Mouse (Mus musculus) limb, embryonic 13.5 days (tissue): ENCODE measurements at regions not wholly inside any gene's neighbourhood (a gene's known extent, or its start where the extent isn't known, plus 50 kb on each side); places are given as distances from the start of the nearest gene placed in this dataset.

ENCODE experiments used
- ATAC-seq: fragments of 200-750 bp; cut with Nextera tagmentation; 2 replicates; pipeline ENCODE4 v1.8.0; 2017; ENCODE audit warnings: low read depth, moderate number of reproducible peaks, moderate TSS enrichment; ENCODE audit not compliant: low FRiP score
- H3K27ac ChIP-seq: fragments of 300-500 bp; sonication (generic); 2 replicates; pipeline ENCODE4 v1.5.1; 2015; ENCODE audit warnings: inconsistent platforms, mild to moderate bottlenecking, moderate library complexity
- H3K27me3 ChIP-seq: fragments of 300-500 bp; sonication (generic); 2 replicates; pipeline ENCODE4 v1.6.1; 2015; ENCODE audit warnings: mild to moderate bottlenecking, inconsistent platforms
- H3K36me3 ChIP-seq: fragments of 300-500 bp; sonication (generic); 2 replicates; pipeline ENCODE4 v1.6.1; 2015; ENCODE audit warnings: inconsistent platforms, mild to moderate bottlenecking, moderate library complexity
- H3K4me1 ChIP-seq: fragments of 300-500 bp; sonication (generic); 2 replicates; pipeline ENCODE4 v1.6.1; 2015; ENCODE audit warnings: inconsistent platforms
- H3K4me2 ChIP-seq: fragments of 300-500 bp; sonication (generic); replicated peaks from 2 replicates; pipeline ENCODE4 v1.6.1; 2015; ENCODE audit warnings: inconsistent platforms, mild to moderate bottlenecking, moderate library complexity
- H3K4me3 ChIP-seq: fragments of 300-500 bp; sonication (generic); 2 replicates; pipeline ENCODE4 v1.5.1; 2015; ENCODE audit warnings: moderate library complexity, mild to moderate bottlenecking, inconsistent platforms
- H3K9ac ChIP-seq: fragments of 300-500 bp; sonication (generic); 2 replicates; pipeline ENCODE4 v1.6.1; 2015; ENCODE audit warnings: mild to moderate bottlenecking, inconsistent platforms
- H3K9me3 ChIP-seq: fragments of 300-500 bp; sonication (generic); 2 replicates; pipeline ENCODE4 v1.6.1; 2016; ENCODE audit warnings: inconsistent platforms
- WGBS: fragments of 180-500 bp; shearing (Covaris S2); methylation state at CpG from one replicate; pipeline ENCODE4 v1.1.7; 2015; 5-methylcytosine and 5-hydroxymethylcytosine counted together

DNA sequence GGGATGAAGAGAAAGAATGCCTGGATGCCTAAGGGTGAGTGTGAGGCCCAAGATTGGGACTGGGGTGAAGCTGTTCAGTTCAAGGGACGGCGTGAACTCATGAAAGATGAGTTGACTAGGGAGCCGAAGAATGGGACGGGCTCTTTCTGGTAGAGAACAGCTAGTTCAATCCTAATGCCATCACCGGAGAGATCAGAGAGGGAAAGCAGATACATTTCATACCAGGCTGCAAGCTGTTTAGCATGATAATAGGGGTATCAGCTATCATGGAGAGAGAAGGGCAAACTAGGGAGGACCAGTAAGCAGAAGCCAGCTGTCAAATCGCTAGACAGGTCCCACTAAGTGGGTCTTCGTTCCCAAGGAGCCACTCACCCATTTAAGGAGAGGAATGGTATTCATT is 81.9 kb upstream of the Pgrmc2 start:
- no peak overlapping the region for H3K9ac ChIP-seq
- WGBS = 88% methylated on average over 7 of the region's 7 CpGs
- H3K27ac ChIP-seq = no peak overlapping the region
- no peaks in the 10 kb centered on the region for H3K36me3 ChIP-seq
- no peaks in the 10 kb centered on the region for H3K4me1 ChIP-seq
- no peak overlapping the region for H3K4me2 ChIP-seq
- no peak overlapping the region for H3K4me3 ChIP-seq
- no peaks in the 10 kb centered on the region for H3K27me3 ChIP-seq
- ATAC-seq = no peak
- peaks cover 3% of the 10 kb centered on the region; the same call in 1 of the 2 replicates for H3K9me3 ChIP-seq

DNA sequence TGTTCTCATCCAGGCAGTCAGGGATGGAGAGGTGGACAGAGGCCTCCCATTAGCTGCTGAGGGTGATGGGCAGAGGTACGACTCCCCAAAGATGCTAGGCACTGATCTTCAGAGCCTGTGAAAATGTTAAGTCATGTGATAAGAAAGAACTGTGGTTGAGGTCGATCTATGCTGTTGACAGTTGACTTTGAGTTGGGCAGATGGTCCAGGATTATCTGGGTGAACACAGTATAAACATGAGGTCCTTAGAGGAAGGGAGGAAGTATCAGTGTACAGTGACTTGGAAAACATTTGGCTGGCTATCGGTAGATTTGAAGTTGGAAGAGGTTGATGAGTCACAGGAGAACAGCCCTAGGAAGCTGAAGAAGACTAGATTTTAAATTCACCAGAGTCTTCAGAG is 80.9 kb upstream of the Pgrmc2 start:
- H3K4me2 ChIP-seq = no peak overlapping the region

DNA sequence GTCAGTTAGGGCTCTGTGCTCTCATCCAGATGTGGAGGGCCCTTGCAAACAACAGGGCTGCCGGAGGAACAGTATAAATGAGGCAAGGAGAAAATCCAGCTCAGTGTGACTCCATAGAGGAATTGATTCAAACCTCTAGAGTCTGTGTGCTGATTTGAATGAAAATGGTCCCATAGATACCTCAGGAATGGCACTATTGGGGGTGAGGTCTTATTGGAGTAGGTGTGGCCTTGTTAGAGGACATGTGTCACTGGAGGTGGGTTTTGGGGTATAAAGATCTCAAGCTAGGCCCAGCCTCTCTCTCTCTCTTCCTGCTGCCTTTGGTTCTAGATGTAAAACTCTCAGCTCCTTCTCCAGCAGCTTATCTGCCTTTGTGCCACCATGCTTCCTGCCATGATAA is 79.7 kb upstream of the Pgrmc2 start:
- Histone ChIP-seq H3K9me3 (no peaks in the 10 kb centered on the region), H3K4me1 (no peaks in the 10 kb centered on the region), H3K9ac (no peak overlapping the region), H3K36me3 (no peaks in the 10 kb centered on the region), H3K27ac (no peak overlapping the region), H3K4me2 (no peak overlapping the region), H3K27me3 (no peaks in the 10 kb centered on the region), H3K4me3 (no peak overlapping the region)
- ATAC-seq = no peak
- WGBS = 80% methylated on average over 1 of the region's 1 CpGs

More for the DNA sequence above, 80.9 kb upstream of the Pgrmc2 start:
- Histone ChIP-seq H3K36me3 (no peaks in the 10 kb centered on the region), H3K9ac (no peak overlapping the region), H3K9me3 (peaks cover 3% of the 10 kb centered on the region; the same call in 1 of the 2 replicates), H3K4me1 (no peaks in the 10 kb centered on the region), H3K27ac (no peak overlapping the region), H3K4me3 (no peak overlapping the region), H3K27me3 (no peaks in the 10 kb centered on the region)
- no peak for ATAC-seq
- 78% methylated on average over 3 of the region's 3 CpGs for WGBS

DNA sequence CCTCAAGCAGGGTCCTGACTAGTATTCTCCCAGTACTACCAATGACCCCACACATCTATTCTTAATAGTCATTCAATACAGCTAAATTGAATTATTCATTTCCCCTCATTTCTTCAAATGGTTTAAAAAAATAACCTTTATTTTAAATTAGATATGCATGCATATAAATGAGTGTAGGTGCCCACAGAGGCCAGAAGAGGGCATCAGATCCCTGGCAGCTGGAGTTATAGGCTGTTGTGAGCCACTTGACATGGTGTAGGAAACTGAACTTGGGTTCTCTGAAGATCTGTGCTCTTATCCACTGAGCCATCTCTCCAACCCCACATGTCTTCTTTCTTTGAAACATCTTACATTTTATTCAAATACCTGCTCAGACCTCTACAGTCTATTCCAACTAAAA is 77.8 kb upstream of the Pgrmc2 start:
- no peak for ATAC-seq
- Histone ChIP-seq H3K9ac (no peak overlapping the region), H3K9me3 (no peaks in the 10 kb centered on the region), H3K4me1 (no peaks in the 10 kb centered on the region), H3K27me3 (no peaks in the 10 kb centered on the region), H3K4me2 (no peak overlapping the region), H3K4me3 (no peak overlapping the region), H3K27ac (no peak overlapping the region), H3K36me3 (no peaks in the 10 kb centered on the region)

- Histone ChIP-seq H3K27ac (no peak overlapping the region), H3K9ac (no peak overlapping the region), H3K4me3 (no peak overlapping the region), H3K36me3 (no peaks in the 10 kb centered on the region), H3K4me1 (no peaks in the 10 kb centered on the region), H3K4me2 (no peak overlapping the region), H3K27me3 (no peaks in the 10 kb centered on the region), H3K9me3 (no peaks in the 10 kb centered on the region)
- WGBS = 75% methylated on average over 12 of the region's 12 CpGs
- ATAC-seq = no peak
These were observed 75.6 kb upstream of the Pgrmc2 start for GRCm38 (mm10) chr3:41158314-41158973.

GRCm38 (mm10) chr3:41157428-41157827 is 74.6 kb upstream of the Pgrmc2 start:
- Histone ChIP-seq H3K27ac (no peak overlapping the region), H3K36me3 (no peaks in the 10 kb centered on the region), H3K9ac (no peak overlapping the region), H3K4me1 (no peaks in the 10 kb centered on the region), H3K4me3 (no peak overlapping the region), H3K27me3 (no peaks in the 10 kb centered on the region), H3K4me2 (no peak overlapping the region), H3K9me3 (no peaks in the 10 kb centered on the region)
- no peak for ATAC-seq
- WGBS = 70% methylated on average over 3 of the region's 3 CpGs

DNA sequence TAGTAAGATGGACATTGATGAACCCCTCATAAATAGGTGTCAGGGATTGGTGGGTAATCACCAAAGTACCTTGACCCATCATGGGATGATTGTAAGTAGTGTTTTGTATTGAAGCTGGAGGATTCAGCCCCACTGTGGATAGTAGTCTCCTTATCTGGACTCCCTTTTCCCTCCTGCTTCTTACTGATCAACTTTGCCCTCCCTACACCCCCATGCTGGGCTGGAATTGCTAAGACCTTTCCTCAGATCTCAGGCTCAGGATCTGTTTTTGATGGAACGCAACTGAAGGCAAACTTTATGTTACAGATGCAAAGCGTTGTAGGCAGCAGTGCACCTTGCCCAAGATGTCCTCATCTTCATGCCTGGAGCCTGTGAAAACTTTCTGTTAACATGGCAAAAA is 73.7 kb upstream of the Pgrmc2 start:
- no peak overlapping the region for H3K4me2 ChIP-seq
- no peaks in the 10 kb centered on the region for H3K36me3 ChIP-seq
- no peaks in the 10 kb centered on the region for H3K4me1 ChIP-seq
- no peak overlapping the region for H3K4me3 ChIP-seq
- no peak for ATAC-seq
- no peak overlapping the region for H3K27ac ChIP-seq
- WGBS = 93% methylated on average over 2 of the region's 2 CpGs
- H3K9me3 ChIP-seq = no peaks in the 10 kb centered on the region
- H3K9ac ChIP-seq = no peak overlapping the region
- no peaks in the 10 kb centered on the region for H3K27me3 ChIP-seq

DNA sequence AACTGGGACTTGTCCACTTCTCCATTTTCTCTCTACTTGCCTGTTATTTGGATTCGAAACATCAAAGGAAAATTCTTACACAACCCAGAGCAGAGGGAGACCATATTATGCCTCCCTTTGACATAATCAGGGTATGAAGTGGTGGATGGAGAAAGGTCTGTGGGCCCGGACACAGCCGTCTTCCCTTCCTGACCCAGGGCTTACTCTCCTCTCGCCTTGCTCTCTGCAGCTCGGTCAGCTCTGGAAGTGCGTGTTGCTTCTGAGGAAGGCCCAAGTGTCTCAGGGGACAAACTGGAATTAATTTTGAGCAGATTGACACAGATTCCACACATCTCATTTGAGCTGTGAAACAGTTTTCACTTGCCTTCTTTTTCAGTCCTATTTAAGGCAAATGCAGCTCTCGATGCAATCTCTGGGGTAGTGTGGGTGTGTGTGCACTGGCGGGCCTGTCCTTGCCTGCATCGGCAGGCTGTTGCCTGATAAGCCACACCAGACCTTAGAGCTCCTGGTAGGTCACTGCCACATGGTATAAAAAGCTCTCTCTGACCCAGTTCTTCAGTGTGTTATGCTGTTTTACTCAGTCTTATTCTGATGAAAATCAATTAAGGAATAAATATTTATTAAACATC is 72.4 kb upstream of the Pgrmc2 start:
- no peak overlapping the region for H3K9ac ChIP-seq
- no peak overlapping the region for H3K4me2 ChIP-seq
- no peak overlapping the region for H3K4me3 ChIP-seq
- no peak overlapping the region for H3K27ac ChIP-seq
- ATAC-seq = no peak
- WGBS = 78% methylated on average over 9 of the region's 9 CpGs
- no peaks in the 10 kb centered on the region for H3K9me3 ChIP-seq
- H3K36me3 ChIP-seq = no peaks in the 10 kb centered on the region
- H3K27me3 ChIP-seq = no peaks in the 10 kb centered on the region
- no peaks in the 10 kb centered on the region for H3K4me1 ChIP-seq

DNA sequence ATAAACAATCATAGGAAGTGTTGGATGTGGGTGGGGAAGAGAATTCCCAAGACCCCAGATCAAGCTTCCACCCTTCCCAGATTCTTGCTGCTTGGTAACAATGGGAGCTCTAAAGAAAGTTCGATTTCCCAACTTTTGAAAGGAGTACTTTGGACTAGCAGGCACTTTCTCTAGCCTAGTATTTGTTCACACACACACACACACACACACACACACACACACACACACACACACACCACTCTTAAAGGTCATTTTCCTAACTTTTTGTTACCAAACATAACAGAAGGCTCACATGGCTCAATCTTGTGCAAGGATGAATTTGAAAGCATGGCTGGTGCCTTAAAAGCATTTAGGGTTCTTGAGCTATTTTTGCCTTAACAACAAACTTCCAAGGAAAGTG is 71.6 kb upstream of the Pgrmc2 start:
- no peak overlapping the region for H3K4me2 ChIP-seq
- no peaks in the 10 kb centered on the region for H3K36me3 ChIP-seq
- H3K4me3 ChIP-seq = no peak overlapping the region
- no peaks in the 10 kb centered on the region for H3K4me1 ChIP-seq
- H3K27ac ChIP-seq = no peak overlapping the region
- H3K27me3 ChIP-seq = no peaks in the 10 kb centered on the region
- ATAC-seq = no peak
- no peak overlapping the region for H3K9ac ChIP-seq
- no peaks in the 10 kb centered on the region for H3K9me3 ChIP-seq
- 76% methylated on average over 1 of the region's 1 CpGs for WGBS

DNA sequence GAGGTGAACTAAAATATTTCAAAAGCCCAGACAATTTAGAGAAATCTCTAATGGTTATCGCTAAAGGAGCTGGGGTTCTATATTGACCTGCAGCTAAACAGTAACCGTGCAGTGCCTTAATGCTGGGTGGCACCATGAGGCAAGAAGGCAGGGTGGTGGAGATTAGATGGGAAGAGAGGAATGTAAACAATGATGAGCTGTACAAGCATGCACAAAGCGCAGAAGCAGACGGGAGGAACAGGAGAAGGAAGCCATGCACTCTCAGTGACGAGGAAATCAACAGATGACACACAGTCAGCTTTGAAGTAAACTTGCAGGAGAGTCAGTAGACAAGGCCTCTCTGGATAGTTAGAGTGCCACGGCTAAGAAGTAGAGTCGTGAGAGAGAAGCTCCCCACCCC is 69.1 kb upstream of the Pgrmc2 start:
- WGBS = 73% methylated on average over 7 of the region's 7 CpGs
- no peak overlapping the region for H3K9ac ChIP-seq
- no peak for ATAC-seq

GRCm38 (mm10) chr3:41140391-41140790 is 57.5 kb upstream of the Pgrmc2 start:
- no peak overlapping the region for H3K4me2 ChIP-seq
- H3K27ac ChIP-seq = no peak overlapping the region
- H3K4me1 ChIP-seq = no peaks in the 10 kb centered on the region
- no peaks in the 10 kb centered on the region for H3K27me3 ChIP-seq
- ATAC-seq = no peak
- H3K9ac ChIP-seq = no peak overlapping the region
- H3K36me3 ChIP-seq = no peaks in the 10 kb centered on the region
- H3K9me3 ChIP-seq = peaks cover 6% of the 10 kb centered on the region; the same call in 1 of the 2 replicates
- H3K4me3 ChIP-seq = no peak overlapping the region
- 93% methylated on average over 4 of the region's 4 CpGs for WGBS

More for the DNA sequence above, 69.1 kb upstream of the Pgrmc2 start:
- Histone ChIP-seq H3K4me2 (no peak overlapping the region), H3K9me3 (no peaks in the 10 kb centered on the region), H3K4me1 (no peaks in the 10 kb centered on the region), H3K4me3 (no peak overlapping the region), H3K27ac (no peak overlapping the region), H3K27me3 (no peaks in the 10 kb centered on the region), H3K36me3 (no peaks in the 10 kb centered on the region)

GRCm38 (mm10) chr3:41137931-41138330 is 55.1 kb upstream of the Pgrmc2 start:
- Histone ChIP-seq H3K4me2 (no peak overlapping the region), H3K27ac (no peak overlapping the region), H3K4me3 (no peak overlapping the region), H3K36me3 (no peaks in the 10 kb centered on the region), H3K9ac (no peak overlapping the region), H3K27me3 (no peaks in the 10 kb centered on the region), H3K4me1 (peaks cover 2% of the 10 kb centered on the region; the same call in 1 of the 2 replicates), H3K9me3 (peaks cover 6% of the 10 kb centered on the region; the same call in 1 of the 2 replicates)
- 70% methylated on average over 1 of the region's 1 CpGs for WGBS
- no peak for ATAC-seq

- 11% methylated on average over 6 of the region's 6 CpGs for WGBS
- Histone ChIP-seq H3K27me3 (no peaks in the 10 kb centered on the region; the same call in 1 of the 2 replicates), H3K4me2 (no peak overlapping the region), H3K4me3 (no peak overlapping the region), H3K9ac (no peak overlapping the region), H3K36me3 (no peaks in the 10 kb centered on the region), H3K9me3 (no peaks in the 10 kb centered on the region), H3K27ac (no peak overlapping the region), H3K4me1 (peaks cover 5% of the 10 kb centered on the region; the same call in 1 of the 2 replicates)
- no peak for ATAC-seq
These were observed 50.0 kb upstream of the Pgrmc2 start for GRCm38 (mm10) chr3:41132889-41133288.
